Mouse (Mus musculus): ENCODE measurements around the gene Jhy.

Jhy gene

GRCm38 (mm10) chr9:40917871-40918613, 45.9 kb downstream of the Jhy start:
- no peak for DNase-seq

- DNase-seq, result no peak
Measured at GRCm38 (mm10) chr9:40908915-40909314, 55.0 kb downstream of the Jhy start.

- DNase-seq, result no peak
Measured at GRCm38 (mm10) chr9:40908411-40908810, 55.5 kb downstream of the Jhy start.

GRCm38 (mm10) chr9:40907413-40907812, 56.5 kb downstream of the Jhy start:
- no peak for DNase-seq

- no peak for DNase-seq
Measured at GRCm38 (mm10) chr9:40892456-40892855, 71.5 kb downstream of the Jhy start.

- no peak for DNase-seq
Measured at GRCm38 (mm10) chr9:40889389-40889788, 74.5 kb downstream of the Jhy start.

GRCm38 (mm10) chr9:40885669-40886068, 78.2 kb downstream of the Jhy start:
- no peak for DNase-seq

GRCm38 (mm10) chr9:40878998-40879397, 84.9 kb downstream of the Jhy start:
- DNase-seq, result no peak

- no peak for DNase-seq
Measured at GRCm38 (mm10) chr9:40878291-40878945, 85.5 kb downstream of the Jhy start.

GRCm38 (mm10) chr9:40877881-40878235, 86.1 kb downstream of the Jhy start:
- no peak for DNase-seq

GRCm38 (mm10) chr9:40877146-40877880, 86.6 kb downstream of the Jhy start:
- no peak for DNase-seq

- DNase-seq, result no peak
Measured at GRCm38 (mm10) chr9:40876693-40877092, 87.2 kb downstream of the Jhy start.

- no peak for DNase-seq
Measured at GRCm38 (mm10) chr9:40876164-40876563, 87.8 kb downstream of the Jhy start.

GRCm38 (mm10) chr9:40875431-40875830, 88.5 kb downstream of the Jhy start:
- no peak for DNase-seq

GRCm38 (mm10) chr9:40874961-40875360, 89.0 kb downstream of the Jhy start:
- DNase-seq, result no peak

- no peak for DNase-seq
Measured at GRCm38 (mm10) chr9:40873556-40874470, 90.1 kb downstream of the Jhy start, which contains the start of gene Bsx. Gene Bsx (plus strand): TSS chr9:40874127.

- no peak for DNase-seq
Measured at GRCm38 (mm10) chr9:40872156-40872478, 91.8 kb downstream of the Jhy start.

GRCm38 (mm10) chr9:40871369-40872155, 92.4 kb downstream of the Jhy start:
- no peak for DNase-seq

- no peak for DNase-seq
Measured at GRCm38 (mm10) chr9:40870331-40870730, 93.6 kb downstream of the Jhy start.

- DNase-seq, result no peak
Measured at GRCm38 (mm10) chr9:40859196-40859595, 104.7 kb downstream of the Jhy start.

- DNase-seq, result no peak
Measured at GRCm38 (mm10) chr9:40858461-40859160, 105.3 kb downstream of the Jhy start.
